Mouse (Mus musculus): ENCODE results near the gene Olfr916. TPM values are rescaled to one million over a fixed set of nuclear protein-coding genes. Genes with fewer than 3 reads are reported as not detected.

Olfr916 gene
- polyA plus RNA-seq (2012; rRNA removed; ENCODE audit: low replicate concordance): not detected in 2 replicates

GRCm38 (mm10) chr9:38659775-38660174 lies at the start of gene Olfr916:
Gene Olfr916, minus strand, starts transcription at chr9:38659875.

GRCm38 (mm10) chr9:38674501-38674900 lies 14.8 kb upstream of the Olfr916 start, which contains the start of gene Olfr918:
Gene Olfr918, minus strand, starts transcription at chr9:38674601.

GRCm38 (mm10) chr9:38665742-38666141 lies 6.1 kb upstream of the Olfr916 start, which contains the start of gene Olfr917:
Gene Olfr917, minus strand, starts transcription at chr9:38665842.

Other genes starting within 250 kb of the Olfr916 start
- gene Olfr901, start 230.4 kb downstream of the Olfr916 start, polyA plus RNA-seq (2012; rRNA removed; ENCODE audit: low replicate concordance): not detected in 2 replicates
- gene Olfr902, start 212.2 kb downstream of the Olfr916 start, polyA plus RNA-seq (2012; rRNA removed; ENCODE audit: low replicate concordance): not detected in 2 replicates
- gene Olfr904, start 196.7 kb downstream of the Olfr916 start, polyA plus RNA-seq (2012; rRNA removed; ENCODE audit: low replicate concordance): not detected in 2 replicates
- not detected in 2 replicates for gene Olfr905, start 188.8 kb downstream of the Olfr916 start, polyA plus RNA-seq (2012; rRNA removed; ENCODE audit: low replicate concordance)
- not detected in 2 replicates for gene Olfr906, start 172.8 kb downstream of the Olfr916 start, polyA plus RNA-seq (2012; rRNA removed; ENCODE audit: low replicate concordance)
- gene Olfr907, start 164.1 kb downstream of the Olfr916 start, polyA plus RNA-seq (2012; rRNA removed; ENCODE audit: low replicate concordance): not detected in 2 replicates
- not detected in 2 replicates for gene Olfr911-ps1, start 138.3 kb downstream of the Olfr916 start, polyA plus RNA-seq (2012; rRNA removed; ENCODE audit: low replicate concordance)
- gene Olfr910, start 122.0 kb downstream of the Olfr916 start, polyA plus RNA-seq (2012; rRNA removed; ENCODE audit: low replicate concordance): not detected in 2 replicates
- not detected in 2 replicates for gene Olfr912, start 79.7 kb downstream of the Olfr916 start, polyA plus RNA-seq (2012; rRNA removed; ENCODE audit: low replicate concordance)
- not detected in 2 replicates for gene Olfr913, start 67.1 kb downstream of the Olfr916 start, polyA plus RNA-seq (2012; rRNA removed; ENCODE audit: low replicate concordance)
- not detected in 2 replicates for gene Olfr914, start 54.8 kb downstream of the Olfr916 start, polyA plus RNA-seq (2012; rRNA removed; ENCODE audit: low replicate concordance)
- gene Olfr917, start 6.0 kb upstream of the Olfr916 start, polyA plus RNA-seq (2012; rRNA removed; ENCODE audit: low replicate concordance): not detected in 2 replicates
- gene Olfr918, start 14.7 kb upstream of the Olfr916 start, polyA plus RNA-seq (2012; rRNA removed; ENCODE audit: low replicate concordance): not detected in 2 replicates
- not detected in 2 replicates for gene Olfr919, start 43.8 kb upstream of the Olfr916 start, polyA plus RNA-seq (2012; rRNA removed; ENCODE audit: low replicate concordance)
- 15.3 and 43.0 TPM in 2 replicates for gene Vwa5a, start 58.4 kb upstream of the Olfr916 start, polyA plus RNA-seq (2012; rRNA removed; ENCODE audit: low replicate concordance)
- gene Olfr920, start 92.4 kb upstream of the Olfr916 start, polyA plus RNA-seq (2012; rRNA removed; ENCODE audit: low replicate concordance): 0.18 and 0.42 TPM in 2 replicates
- gene Olfr921, start 113.2 kb upstream of the Olfr916 start, polyA plus RNA-seq (2012; rRNA removed; ENCODE audit: low replicate concordance): not detected in 2 replicates
- gene Olfr922, start 154.7 kb upstream of the Olfr916 start, polyA plus RNA-seq (2012; rRNA removed; ENCODE audit: low replicate concordance): not detected in 2 replicates
- gene Olfr923, start 166.7 kb upstream of the Olfr916 start, polyA plus RNA-seq (2012; rRNA removed; ENCODE audit: low replicate concordance): not detected in 2 replicates
- gene Olfr924, start 184.6 kb upstream of the Olfr916 start, polyA plus RNA-seq (2012; rRNA removed; ENCODE audit: low replicate concordance): not detected in 2 replicates
- gene Olfr26, start 195.2 kb upstream of the Olfr916 start, polyA plus RNA-seq (2012; rRNA removed; ENCODE audit: low replicate concordance): not detected in 2 replicates
- not detected in 2 replicates for gene Olfr926, start 217.3 kb upstream of the Olfr916 start, polyA plus RNA-seq (2012; rRNA removed; ENCODE audit: low replicate concordance)

Data from mammary gland, adult 2 months (tissue).